Comparison of ENCODE assay signal across 15 mouse cellular contexts in genomic region chr2:11216421-11216820, GRCm38 (mm10).
"Had no signal": no experiment of that assay in that cellular context is flagged by ENCODE, and none has a peak within 500 bp of the region (broad histone marks: within the 10 kb centered on the region; RNA-seq: fewer than 3 reads in every experiment).

No protein-coding gene starts in this region.

- DNase-seq: kidney, adult 9 months; kidney, postnatal 36 days; layer of hippocampus, adult 9-11 months; layer of hippocampus, postnatal 36 days; lung, postnatal 14 days; right cerebral cortex, postnatal 14 days; thymus, adult 18-20 months; thymus, postnatal 4 days had no signal

- ATAC-seq: liver, embryonic 12.5 days; midbrain, embryonic 15.5 days had no signal

- H3K4me3 ChIP-seq: limb, embryonic 15.5 days; liver, embryonic 12.5 days; lung, embryonic 15.5 days; midbrain, embryonic 15.5 days had no signal

- H3K36me3 ChIP-seq: limb, embryonic 15.5 days; liver, embryonic 12.5 days; lung, embryonic 15.5 days; midbrain, embryonic 15.5 days had no signal

- H3K27ac ChIP-seq: kidney, postnatal 0 days; limb, embryonic 15.5 days; liver, embryonic 12.5 days; lung, embryonic 15.5 days; macrophage; midbrain, embryonic 15.5 days had no signal

- H3K27me3 ChIP-seq: limb, embryonic 15.5 days; liver, embryonic 12.5 days; lung, embryonic 15.5 days; megakaryocyte, embryonic 14.5 days; midbrain, embryonic 15.5 days had no signal

- H3K4me1 ChIP-seq: limb, embryonic 15.5 days; lung, embryonic 15.5 days; midbrain, embryonic 15.5 days had no signal
